Mouse (Mus musculus) E14TG2a.4 (cell line): Measurements from ENCODE around the gene Rhbdl2.

Experiments
- H3K27me3 ChIP-seq: 2 replicates; pipeline ENCODE4 v1.6.1; 2014; ENCODE audit warnings: low read length, control low read depth; ENCODE audit not compliant: insufficient read depth
- H3K36me3 ChIP-seq: 2 replicates; pipeline ENCODE4 v1.6.1; 2014; ENCODE audit warnings: low read length, control low read depth; ENCODE audit not compliant: insufficient read depth
- H3K4me1 ChIP-seq: replicated peaks from 2 replicates; pipeline ENCODE4 v1.6.1; 2014; ENCODE audit warnings: low read depth, low read length, control low read depth
- H3K4me3 ChIP-seq: replicated peaks from 2 replicates; pipeline ENCODE4 v1.5.1; 2014; ENCODE audit warnings: mild to moderate bottlenecking, low read length
- H3K9me3 ChIP-seq: 2 replicates; pipeline ENCODE4 v1.6.1; 2014; ENCODE audit warnings: low read length, control low read depth
- CTCF ChIP-seq: conservative IDR thresholded peaks from 2 replicates; pipeline ENCODE4 v1.5.1; 2014; ENCODE audit warnings: low read length
- NANOG ChIP-seq: IDR thresholded peaks from 2 replicates; pipeline ENCODE4 v1.6.1; 2014; ENCODE audit warnings: borderline replicate concordance, low read length, mixed read lengths
- POU5F1 ChIP-seq: IDR thresholded peaks from 2 replicates; pipeline ENCODE4 v1.6.1; 2014; ENCODE audit warnings: low read length, borderline replicate concordance

Gene Rhbdl2

DNA sequence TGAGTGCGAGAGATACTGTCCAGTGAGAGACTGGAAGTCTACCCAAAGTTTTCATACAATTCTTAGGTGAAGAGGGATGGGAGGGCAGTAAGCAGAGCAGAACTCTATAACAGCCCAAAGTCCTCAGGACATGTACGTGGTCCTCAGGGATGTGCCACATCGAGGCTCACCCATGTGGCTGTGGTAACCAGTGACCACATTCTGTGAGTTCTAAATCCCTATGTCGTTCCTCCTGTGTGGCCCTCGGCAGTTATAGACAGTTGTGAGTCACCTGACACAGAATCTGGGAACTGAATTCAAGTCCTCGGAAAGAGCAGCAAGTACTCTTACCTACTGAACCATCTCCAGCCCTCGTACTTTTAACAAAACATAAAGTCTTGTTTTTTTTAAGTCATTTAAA lies 70.4 kb downstream of the Rhbdl2 start:
- Histone ChIP-seq H3K4me3 (no peak overlapping the region), H3K4me1 (no peaks in the 10 kb centered on the region), H3K36me3 (no peaks in the 10 kb centered on the region), H3K9me3 (peaks cover 15% of the 10 kb centered on the region), H3K27me3 (no peaks in the 10 kb centered on the region; the same call in 1 of the 2 replicates)
- TF ChIP-seq NANOG (no peak), POU5F1 (no peak)

DNA sequence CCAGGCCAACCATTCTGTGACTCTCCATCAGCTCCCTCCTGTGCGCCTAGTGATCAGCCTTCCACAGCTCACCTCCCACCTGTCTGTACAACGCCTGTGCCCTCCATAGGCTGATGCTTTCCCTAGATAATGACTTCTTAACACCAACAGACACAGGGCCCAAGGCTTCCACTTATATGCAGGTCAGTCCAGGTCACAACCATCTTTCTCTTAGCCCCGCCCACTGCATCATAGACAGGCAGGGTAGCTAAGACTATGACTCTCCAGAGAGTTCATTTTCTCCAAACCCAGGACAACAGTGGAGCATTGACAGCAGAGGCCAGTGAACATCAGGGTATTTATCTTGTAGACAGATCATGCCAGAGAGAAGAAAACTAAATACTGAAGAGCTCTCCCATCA lies 71.7 kb downstream of the Rhbdl2 start, which contains the start of gene 4933427I04Rik:
TSS of gene 4933427I04Rik (plus strand) at position 301 of the 400 bp plus-strand sequence.
- H3K9me3 ChIP-seq: peaks cover 15% of the 10 kb centered on the region
- no peaks in the 10 kb centered on the region for H3K4me1 ChIP-seq
- TF ChIP-seq CTCF (no peak), NANOG (no peak), POU5F1 (no peak)
- no peaks in the 10 kb centered on the region for H3K36me3 ChIP-seq
- H3K4me3 ChIP-seq: no peak within 1 kb of the TSS
- no peaks in the 10 kb centered on the region; the same call in 1 of the 2 replicates for H3K27me3 ChIP-seq

DNA sequence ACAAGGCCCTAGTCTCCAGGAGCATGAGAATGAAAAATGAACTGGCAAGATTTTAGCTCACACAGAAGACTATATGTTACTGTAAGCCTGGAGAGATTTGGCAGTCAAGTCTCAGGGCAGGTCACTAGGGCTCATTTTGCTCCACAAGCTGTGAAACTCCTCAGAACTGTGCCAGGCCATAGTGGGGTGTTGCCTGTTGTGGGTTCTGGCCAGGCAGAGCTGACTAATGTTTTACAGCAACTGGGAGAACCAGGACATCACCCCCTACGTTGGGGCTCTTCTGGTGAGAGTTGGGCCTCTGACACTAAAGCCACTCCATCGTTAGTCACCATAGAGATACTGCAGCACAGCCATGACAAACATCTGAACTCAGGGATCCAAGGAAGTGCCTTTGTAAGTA lies 72.1 kb downstream of the Rhbdl2 start:
- peaks cover 15% of the 10 kb centered on the region for H3K9me3 ChIP-seq
- no peaks in the 10 kb centered on the region; the same call in 1 of the 2 replicates for H3K27me3 ChIP-seq
- no peaks in the 10 kb centered on the region for H3K4me1 ChIP-seq
- H3K4me3 ChIP-seq: no peak overlapping the region
- TF ChIP-seq POU5F1: no peak
- TF ChIP-seq NANOG: no peak
- TF ChIP-seq CTCF: no peak
- no peaks in the 10 kb centered on the region for H3K36me3 ChIP-seq

DNA sequence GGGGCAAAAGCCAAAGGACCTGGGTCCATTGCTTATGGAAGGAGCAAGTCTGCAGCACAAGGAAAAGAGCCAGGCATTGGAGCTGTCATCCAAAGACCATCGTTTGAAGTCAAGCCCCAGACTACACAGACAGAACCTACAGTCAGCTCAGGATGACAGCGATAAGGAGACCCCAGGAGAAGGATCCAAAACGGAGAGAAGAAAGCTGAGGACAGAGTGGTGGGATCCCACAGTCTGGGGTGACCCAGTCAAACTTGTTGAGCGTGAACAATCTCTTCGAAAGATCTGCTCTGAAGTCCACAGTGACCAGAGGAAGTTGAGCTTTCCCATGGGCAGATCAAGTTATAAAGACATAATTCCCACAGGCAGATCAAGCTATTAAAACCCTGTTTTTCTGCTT lies 72.9 kb downstream of the Rhbdl2 start:
- H3K4me1 ChIP-seq: no peaks in the 10 kb centered on the region
- no peaks in the 10 kb centered on the region for H3K36me3 ChIP-seq
- H3K9me3 ChIP-seq: peaks cover 15% of the 10 kb centered on the region
- TF ChIP-seq CTCF (no peak), NANOG (no peak), POU5F1 (no peak)
- H3K4me3 ChIP-seq: no peak overlapping the region
- no peaks in the 10 kb centered on the region; the same call in 1 of the 2 replicates for H3K27me3 ChIP-seq
